Mouse (Mus musculus): ENCODE measurements at regions not wholly inside any gene's neighbourhood (a gene's known extent, or its start where the extent isn't known, plus 50 kb on each side); places are given as distances from the start of the nearest gene placed in this dataset.

DNA sequence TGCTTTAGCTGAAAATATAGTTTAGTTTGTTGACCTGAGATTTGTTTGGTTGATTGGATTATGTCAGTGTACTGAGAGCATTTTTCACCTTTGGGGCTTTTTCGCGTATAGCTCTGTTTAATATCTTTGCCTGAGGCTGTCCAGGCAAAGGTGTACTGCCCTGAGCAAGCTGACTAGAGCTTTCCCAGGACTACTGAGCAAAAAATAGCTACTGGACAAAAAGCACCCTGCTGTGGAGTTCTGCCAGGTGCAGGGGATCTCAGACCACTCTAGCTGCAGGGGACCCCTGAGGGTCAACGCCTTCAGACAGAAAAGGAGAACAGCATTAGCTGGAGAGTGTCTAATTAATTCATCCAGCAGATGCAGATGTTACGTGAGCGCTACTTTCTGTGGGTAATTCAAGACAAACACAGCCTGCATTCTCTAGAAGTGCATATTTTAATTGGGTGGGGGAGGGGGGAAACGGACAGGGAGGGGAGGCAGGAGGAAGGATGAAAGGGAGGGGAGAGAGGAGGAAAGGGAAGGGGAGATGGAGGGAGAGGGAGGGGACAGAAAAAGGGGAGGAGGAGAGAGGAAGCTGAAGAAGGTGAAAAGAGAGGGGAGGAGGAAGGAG lies 61.7 kb downstream of the Thnsl1 start:
- ChIA-PET POLR2A (interaction anchor here in 1 of 4 experiments (0.6 to 1.2 kb wide), 3 partner anchors 15 to 135 kb away, joined by 3 to 5 read pairs (median 4); partner anchors contain the start of gene Enkur), CTCF (interaction anchor here (0.5 to 1.3 kb wide), 5 partner anchors 11 to 636 kb away, joined by 3 to 7 read pairs (median 3); no protein-coding TSS in a partner anchor)

DNA sequence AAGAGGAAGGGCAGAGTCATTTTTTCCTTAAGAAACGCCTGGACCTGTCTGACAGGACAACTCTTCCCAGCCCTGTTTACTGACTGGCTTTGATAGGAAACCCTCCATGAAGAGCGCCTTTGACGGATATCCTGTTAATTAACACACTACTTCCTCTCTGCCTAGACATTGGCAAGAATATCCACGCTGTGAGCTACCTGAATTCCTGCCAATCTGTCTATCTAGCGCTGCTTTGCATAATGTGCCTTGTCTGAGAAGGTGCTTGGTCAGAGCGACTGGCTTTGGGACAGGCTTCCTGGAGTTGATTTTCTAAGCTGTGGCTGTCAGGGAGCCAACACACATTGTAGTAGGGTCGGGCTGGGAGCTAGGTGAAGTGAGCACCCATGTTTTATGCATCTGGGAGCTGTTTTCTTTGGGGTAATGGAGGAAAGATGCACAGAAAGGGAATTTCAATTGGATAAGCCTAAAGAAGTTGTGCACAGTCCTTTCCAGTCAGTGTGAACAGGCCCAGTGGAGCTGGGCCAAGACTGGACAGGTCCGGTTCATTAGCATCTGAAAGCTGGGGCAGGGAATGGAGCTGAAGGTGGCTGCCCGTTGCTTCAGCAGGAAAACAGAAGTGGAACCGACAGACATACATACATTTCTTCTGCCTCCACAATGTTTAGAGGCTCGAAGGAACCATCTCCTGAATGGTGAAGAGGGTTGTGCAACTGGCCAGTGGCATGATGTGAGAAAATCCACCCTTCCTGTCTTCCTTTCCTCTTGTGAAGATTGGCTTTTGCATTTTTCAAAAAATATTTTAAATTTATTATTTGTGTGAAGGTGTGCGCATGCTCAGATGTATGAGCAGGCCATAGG lies 64.7 kb downstream of the Thnsl1 start:
- ChIA-PET POLR2A (no interaction called here), CTCF (interaction anchor here in 1 of 4 experiments (1.7 kb wide), 1 partner anchor 10 kb away, joined by 10 read pairs; no protein-coding TSS in a partner anchor)

- CTCF ChIA-PET = no interaction called here
Measured at GRCm38 (mm10) chr2:21273416-21273815, 67.9 kb downstream of the Thnsl1 start.

DNA sequence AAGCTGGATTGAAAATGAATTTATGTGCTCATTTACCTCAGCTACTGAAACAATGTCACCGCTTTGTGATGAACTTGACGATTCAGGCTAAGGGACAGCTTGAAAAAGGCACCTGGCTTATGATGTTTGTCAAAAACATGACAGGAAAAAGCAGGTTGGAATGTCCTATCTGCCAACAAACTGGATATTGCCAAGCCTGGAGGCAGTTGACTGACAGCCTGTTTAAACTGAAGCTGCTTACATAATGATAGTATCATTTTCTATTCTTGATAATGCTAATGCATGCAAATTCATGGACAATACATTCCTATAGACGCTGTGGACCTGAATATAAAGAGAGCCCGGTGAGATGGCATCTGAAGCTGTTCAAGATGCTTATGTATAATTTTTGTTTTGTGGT lies 69.8 kb downstream of the Thnsl1 start:
- CTCF ChIA-PET = interaction anchor here in 1 of 4 experiments (0.6 kb wide), 1 partner anchor 642 kb away, joined by 3 read pairs; no protein-coding TSS in a partner anchor
- POLR2A ChIA-PET = no interaction called here

More at GRCm38 (mm10) chr2:21273416-21273815, 67.9 kb downstream of the Thnsl1 start:
- POLR2A ChIA-PET = no interaction called here

GRCm38 (mm10) chr2:21280794-21281420 lies 75.4 kb downstream of the Thnsl1 start:
- ChIA-PET POLR2A (interaction anchor here in 2 of 4 experiments (0.7 to 1.4 kb wide), 2 partner anchors 12 to 75 kb away, joined by 3 read pairs; partner anchors contain the start of gene Thnsl1 (in 1 of the 2)), CTCF (interaction anchor here (0.5 to 1.5 kb wide), 26 partner anchors 9 to 647 kb away, joined by 3 to 10 read pairs (median 3); no protein-coding TSS in a partner anchor)

- ChIA-PET CTCF (interaction anchor here in 1 of 4 experiments (0.9 kb wide), 1 partner anchor 645 kb away, joined by 3 read pairs; no protein-coding TSS in a partner anchor), POLR2A (interaction anchor here in 2 of 4 experiments (0.6 to 0.8 kb wide), 2 partner anchors 15 to 313 kb away, joined by 3 to 5 read pairs; no protein-coding TSS in a partner anchor)
Measured at GRCm38 (mm10) chr2:21282505-21283200, 77.1 kb downstream of the Thnsl1 start.

- CTCF ChIA-PET = no interaction called here
- POLR2A ChIA-PET = no interaction called here
Measured at GRCm38 (mm10) chr2:21284881-21285280, 79.4 kb downstream of the Thnsl1 start.

DNA sequence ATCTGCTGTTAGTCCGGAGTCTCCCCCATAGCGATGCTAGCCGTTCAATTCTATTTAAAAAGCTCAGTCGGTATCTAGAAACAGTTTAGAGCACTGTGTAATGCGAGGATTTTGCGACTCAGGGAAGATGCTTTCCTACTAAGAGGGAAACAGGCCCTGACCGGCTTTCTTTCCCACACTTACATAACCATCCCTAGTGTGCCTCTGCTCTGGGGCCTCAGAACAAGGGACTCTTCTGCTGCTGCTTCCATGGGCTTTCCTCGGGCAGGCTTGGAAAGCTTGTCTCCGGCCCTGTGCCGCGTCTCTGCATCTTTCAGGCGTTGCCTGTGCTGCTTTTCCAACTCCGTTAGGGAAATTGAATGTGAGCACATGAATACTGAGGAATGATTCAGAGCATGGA lies 79.6 kb upstream of the Gpr158 start:
- POLR2A ChIA-PET = no interaction called here
- CTCF ChIA-PET = no interaction called here

DNA sequence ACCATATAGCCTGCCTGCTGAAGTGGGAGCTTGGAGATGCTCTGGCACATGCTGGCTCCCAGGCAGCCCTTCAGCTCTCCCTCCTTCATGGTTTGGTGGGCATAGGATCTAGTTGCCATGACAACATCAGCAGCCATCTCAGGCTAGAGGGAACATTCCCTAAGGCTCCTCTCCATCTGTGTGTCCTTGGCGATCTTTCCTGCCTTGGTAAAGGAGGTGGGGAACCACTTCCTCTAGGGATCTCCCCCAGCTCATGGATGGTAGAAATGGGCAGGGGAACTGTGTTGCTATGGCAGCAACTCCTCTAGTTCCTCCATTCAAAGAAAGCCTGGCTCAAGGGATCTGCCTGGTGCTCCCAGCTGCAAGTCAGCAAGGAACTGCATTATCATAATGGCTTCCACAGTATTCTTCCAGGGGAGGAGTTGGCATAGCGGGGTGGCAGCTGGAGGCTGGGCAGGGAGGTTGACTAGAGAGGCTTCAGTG lies 74.6 kb upstream of the Gpr158 start:
- ChIA-PET POLR2A (no interaction called here), CTCF (no interaction called here)

DNA sequence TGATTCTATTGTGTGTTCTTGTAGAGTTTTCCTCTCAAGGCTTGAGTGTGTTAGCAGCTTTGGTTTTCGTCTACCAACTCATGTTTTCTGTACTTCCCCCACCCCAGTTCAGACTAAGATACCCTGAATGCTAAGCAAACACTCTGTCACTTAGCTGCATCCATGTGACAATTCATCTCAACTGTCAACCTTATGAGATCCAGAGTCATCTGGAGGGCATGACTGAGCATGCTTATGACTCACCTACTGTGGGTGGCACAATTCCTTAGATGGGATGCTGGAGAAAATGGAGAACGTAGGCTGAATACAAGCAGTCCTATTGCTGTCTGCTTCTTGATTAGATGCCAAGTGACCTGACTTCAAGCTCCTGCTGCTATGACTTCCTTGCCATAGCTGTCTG lies 73.3 kb upstream of the Gpr158 start:
- ChIA-PET CTCF (no interaction called here), POLR2A (no interaction called here)

DNA sequence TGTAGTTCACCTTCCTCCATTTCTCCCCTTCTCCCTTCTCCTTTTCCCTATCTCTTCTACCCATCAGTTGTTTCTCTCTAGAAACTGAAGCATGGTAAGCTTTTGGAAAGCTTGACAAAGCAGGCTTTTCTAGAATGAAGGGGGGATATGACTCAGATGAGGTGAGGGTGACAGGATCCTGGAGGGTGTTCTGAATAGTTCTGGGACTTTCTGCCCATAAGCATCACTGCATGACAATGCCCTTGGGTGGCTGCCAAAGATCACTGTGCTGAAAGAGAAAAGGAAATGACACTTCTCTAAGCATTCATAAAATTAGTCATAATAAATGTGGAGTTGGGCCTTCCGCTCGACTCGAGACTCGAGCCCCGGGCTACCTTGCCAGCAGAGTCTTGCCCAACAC lies 67.7 kb upstream of the Gpr158 start:
- CTCF ChIA-PET = interaction anchor here in 1 of 4 experiments (0.6 kb wide), 1 partner anchor 62 kb away, joined by 3 read pairs; no protein-coding TSS in a partner anchor
- POLR2A ChIA-PET = no interaction called here
